Mouse (Mus musculus) granulocyte monocyte progenitor cell, adult 5-6 weeks (primary cell): Measurements from ENCODE around the gene H2afj. TPM values are rescaled to one million over a fixed set of nuclear protein-coding genes. Genes with fewer than 3 reads are reported as not detected.

Experiments used
- ATAC-seq: replicated peaks from 2 replicates; pipeline ENCODE4 v1.8.0; 2016; ENCODE audit warnings: mild to moderate bottlenecking, moderate TSS enrichment, inconsistent platforms; ENCODE audit not compliant: poor library complexity, severe bottlenecking
- total RNA-seq, 2 experiments: library from RNA; stranded (forward) in 1 of 2; stranded (reverse) in 1 of 2; fragments of 200-712, 200-1000 nt in 1 of 2; fragments of >200 nt in 1 of 2; fragmentation: Nextera tagmentation in 1 of 2; gene quantifications; 2 replicates each; pipeline ENCODE4 v1.2.3; 2014 to 2017

H2afj gene
- total RNA-seq, 2 experiments from 2014 or later: 30.2 to 88.9 TPM

DNA sequence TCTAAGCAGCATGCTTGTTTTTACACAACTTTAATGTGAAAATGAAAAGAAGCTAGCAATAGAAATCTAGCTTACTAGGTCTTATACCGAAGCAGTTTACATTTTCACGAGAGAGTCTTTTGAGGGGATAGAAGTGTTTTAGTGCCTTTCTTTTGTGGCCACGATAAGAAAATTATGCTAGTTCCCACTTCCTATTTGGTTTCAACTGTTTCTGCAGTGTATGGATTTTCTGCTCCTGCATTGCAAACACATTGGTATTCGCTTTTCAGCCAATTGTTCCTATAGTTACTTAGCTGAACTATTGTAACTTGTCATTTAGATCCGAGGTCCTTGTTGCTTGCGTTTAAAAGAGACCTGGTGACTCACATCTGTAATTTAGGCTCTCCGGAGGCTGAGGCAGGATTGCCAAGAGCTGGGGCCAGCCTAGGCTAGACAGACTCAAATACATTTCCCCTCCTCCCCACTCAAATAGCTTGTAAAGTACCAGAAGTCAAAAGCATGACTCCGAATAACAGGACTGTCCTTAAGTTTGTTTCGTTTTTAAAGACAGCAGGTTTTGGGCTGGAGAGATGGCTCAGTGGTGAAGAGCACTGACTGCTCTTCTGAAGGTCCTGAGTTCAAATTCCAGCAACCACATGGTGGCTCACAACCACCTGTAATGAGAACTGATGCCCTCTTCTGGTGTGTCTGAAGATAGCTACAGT is 3.2 kb upstream of the H2afj start:
- ATAC-seq: no peak

DNA sequence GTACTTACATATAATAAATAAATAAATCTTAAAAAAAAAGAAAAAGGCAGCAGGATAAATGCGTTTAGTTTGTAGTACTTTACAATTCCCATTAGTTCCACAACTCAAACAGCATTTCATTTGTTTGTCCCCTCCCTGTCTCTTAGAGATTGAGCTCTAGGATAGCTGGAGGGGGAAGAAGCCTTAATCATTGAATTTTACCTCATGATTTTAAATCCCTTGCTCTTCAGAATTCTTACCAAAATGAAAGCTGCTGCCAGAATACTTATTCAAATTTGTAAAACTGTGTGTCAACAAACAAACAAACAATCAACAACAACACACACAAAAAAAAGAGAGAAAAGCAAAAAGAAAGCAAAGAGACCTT is 2.7 kb upstream of the H2afj start:
- no peak for ATAC-seq

GRCm38 (mm10) chr6:136806819-136807218 is 1.2 kb upstream of the H2afj start:
- ATAC-seq: no peak

GRCm38 (mm10) chr6:136807395-136808013 is 540 bp upstream of the H2afj start:
- no peak for ATAC-seq

- ATAC-seq: peak; percentile 20
These were observed 595 bp downstream of the H2afj start for GRCm38 (mm10) chr6:136808631-136809046.

DNA sequence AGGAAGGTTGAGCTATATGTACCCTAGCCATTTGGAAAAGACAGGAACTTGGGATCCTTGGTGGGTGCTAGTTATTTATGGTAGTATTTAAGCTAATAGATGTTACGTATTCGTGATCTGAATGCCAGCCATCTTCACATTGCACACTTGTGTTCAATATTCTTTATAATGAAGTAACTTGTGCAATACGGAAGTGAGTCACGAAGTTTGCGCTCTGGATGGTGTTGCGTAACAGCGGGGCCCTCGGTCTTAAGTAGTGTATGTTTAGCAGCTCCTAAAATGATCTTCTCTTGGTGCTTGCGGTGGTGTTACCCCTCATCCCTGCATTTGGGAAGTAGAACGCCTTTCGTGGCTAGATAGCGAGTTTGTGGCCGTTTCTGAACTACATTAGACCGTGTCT is 1.0 kb downstream of the H2afj start:
- ATAC-seq: peak; percentile 49

DNA sequence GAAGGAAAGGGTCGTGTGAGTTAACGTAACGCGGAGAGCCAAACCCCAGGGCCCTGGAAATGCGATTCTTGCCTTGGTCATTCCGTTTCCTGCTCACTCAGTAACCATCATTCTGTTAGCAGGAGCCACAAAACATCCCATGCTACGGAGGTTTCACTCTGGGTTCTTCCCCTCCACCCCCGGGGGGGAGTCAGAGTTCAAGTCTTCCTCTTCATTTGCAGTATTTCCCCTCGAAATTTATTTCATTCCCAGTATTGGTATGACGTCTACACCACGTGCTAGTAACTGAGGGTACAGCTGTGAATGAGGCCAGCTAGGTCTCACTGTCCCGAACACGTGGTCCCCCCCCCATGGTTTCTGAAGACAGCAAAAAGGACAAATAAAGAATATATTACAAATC is 1.6 kb downstream of the H2afj start:
- ATAC-seq: no peak

DNA sequence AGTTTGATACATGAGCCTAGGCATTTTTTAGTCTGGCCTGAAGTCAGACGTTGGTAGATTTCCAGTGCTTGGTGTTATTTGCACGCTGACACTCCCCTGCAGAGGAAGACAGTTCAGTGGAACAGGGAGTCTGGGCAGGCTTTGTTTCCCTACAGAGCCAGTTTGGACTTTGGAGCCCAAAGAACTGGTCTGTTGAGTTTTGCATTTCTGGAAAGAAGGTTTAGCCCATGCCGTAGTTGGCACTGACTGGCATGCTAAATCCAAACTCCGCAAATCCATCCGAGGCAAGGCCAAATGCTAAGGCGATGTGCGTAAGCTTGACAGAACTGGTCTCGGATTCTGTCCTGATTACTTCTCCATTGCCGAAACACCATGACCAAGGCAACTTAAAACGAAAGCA is 3.2 kb downstream of the H2afj start:
- ATAC-seq: no peak

- no peak for ATAC-seq
These were observed 5.1 kb downstream of the H2afj start for GRCm38 (mm10) chr6:136813117-136813516.

- ATAC-seq: peak; percentile 61
These were observed 7.3 kb downstream of the H2afj start for GRCm38 (mm10) chr6:136815381-136815780.

DNA sequence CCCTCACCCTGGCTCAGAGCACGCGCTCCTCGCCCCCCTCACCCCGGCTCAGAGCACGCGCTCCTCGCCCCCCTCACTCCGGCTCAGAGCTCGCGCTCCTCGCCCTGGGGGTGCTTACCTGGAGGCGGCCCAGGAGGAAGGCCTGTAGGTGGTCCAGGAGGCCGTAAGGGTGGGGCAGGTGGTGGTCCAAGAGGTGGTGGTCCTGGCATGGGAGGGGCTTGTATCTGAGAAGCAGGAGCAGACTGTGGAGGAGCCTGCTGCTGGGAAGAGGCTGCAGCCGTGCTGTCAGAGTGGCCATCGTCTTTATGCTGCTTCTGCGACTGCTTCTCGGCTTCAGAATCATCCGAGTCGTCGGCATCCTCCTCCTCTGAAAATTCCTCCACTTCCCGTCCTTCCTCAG is 8.8 kb downstream of the H2afj start:
- ATAC-seq: no peak

DNA sequence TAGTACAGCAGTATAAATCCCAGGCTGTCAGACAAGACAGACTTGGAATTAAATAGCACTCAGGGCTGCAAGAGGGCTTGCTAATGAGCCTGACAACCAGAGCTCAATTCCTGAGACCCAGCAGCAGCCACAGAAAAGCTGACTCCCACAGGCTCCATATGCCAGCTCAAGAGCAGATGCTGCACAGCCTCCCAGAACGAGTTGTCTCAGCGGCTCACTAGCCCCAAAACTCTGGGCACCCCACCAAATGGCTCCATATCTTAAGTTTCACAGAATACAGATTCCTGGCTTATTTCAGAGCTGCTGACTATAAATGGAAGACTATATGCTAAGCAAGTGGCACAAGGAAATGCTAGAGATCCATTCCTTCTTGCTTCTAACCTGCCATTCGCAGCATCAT is 9.5 kb downstream of the H2afj start:
- no peak for ATAC-seq

- no peak for ATAC-seq
These were observed 12.3 kb downstream of the H2afj start for GRCm38 (mm10) chr6:136820381-136820780.

- no peak for ATAC-seq
These were observed 13.0 kb downstream of the H2afj start for GRCm38 (mm10) chr6:136821086-136821485.

- no peak for ATAC-seq
These were observed 16.9 kb downstream of the H2afj start for GRCm38 (mm10) chr6:136824987-136825386.

DNA sequence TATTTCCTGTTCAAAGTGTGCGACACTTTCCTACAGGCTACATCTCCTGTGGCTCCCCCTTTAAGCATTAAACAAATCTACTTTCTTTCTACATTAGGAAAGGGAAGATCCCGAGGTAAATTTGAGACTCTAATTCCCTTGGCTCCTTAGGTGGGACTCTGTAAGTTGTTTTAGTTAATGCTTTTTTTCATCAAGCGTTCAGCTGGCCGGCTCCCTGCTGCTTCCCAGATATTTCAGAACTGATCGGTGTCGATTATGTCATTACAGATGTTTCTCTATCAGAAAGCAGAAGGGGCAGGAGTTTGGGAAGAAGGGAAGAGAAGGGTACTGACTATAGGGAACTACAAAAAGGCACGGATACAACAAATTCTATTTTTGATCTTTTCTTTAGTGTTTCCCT is 19.1 kb downstream of the H2afj start:
- peak; percentile 1; the same call in 1 of the 2 replicates for ATAC-seq

DNA sequence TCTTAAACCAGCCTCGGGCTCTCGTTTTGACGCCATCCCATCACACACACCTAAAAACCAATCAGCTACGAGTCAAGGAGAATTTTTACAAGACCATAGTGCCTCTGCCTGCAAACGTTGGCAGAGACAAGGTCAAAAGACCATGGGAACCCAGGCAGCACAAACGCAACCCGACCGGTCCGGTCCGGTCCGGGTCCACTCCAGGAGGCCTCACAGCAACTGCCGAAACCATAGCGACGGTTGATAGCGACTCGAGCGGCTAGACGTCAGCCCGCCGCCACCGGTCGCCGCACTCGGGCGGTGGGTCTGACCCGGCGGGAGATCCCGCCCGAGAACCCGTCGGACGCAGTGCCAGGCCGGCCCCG is 19.5 kb downstream of the H2afj start, which contains the start of gene BC049715:
TSS of gene BC049715 (plus strand) at position 111 of the 365 bp plus-strand sequence.
- ATAC-seq: no peak

GRCm38 (mm10) chr6:136827881-136828561 is 20.0 kb downstream of the H2afj start, which contains the start of gene Wbp11:
TSS of gene Wbp11 (minus strand) at chr6:136828233.
- ATAC-seq: peak; percentile 91

GRCm38 (mm10) chr6:136828681-136829080 is 20.6 kb downstream of the H2afj start:
- ATAC-seq: no peak

- ATAC-seq: peak; percentile 47
These were observed 23.7 kb downstream of the H2afj start for GRCm38 (mm10) chr6:136831712-136832111.

DNA sequence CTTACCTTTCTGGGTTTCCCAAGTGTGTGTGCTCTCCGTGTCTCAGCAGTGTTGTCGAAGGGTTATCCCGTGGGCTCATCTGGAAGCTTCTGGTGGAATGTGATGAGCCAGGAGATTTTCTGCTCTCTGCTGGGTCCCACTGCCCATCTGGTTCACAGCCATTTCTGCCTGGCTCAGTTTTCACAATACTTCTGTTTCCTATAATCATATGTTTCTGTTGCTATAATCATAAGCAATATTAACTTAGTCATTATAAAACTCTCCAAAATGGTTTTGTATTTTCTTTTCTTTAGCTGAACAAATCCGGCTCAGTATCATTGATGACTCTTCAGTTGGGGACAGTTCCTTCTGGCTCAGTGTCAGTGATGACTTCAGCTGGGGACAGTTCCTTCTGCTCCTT is 27.3 kb downstream of the H2afj start, which contains the start of gene Smco3:
TSS of gene Smco3 (minus strand) at position 101 of the 400 bp plus-strand sequence.
- no peak for ATAC-seq
